Mouse (Mus musculus) neutrophil, adult 5-6 weeks (primary cell): ENCODE measurements around the gene Ephb1. TPM values are rescaled to one million over a fixed set of nuclear protein-coding genes. Genes with fewer than 3 reads are reported as not detected.

ENCODE experiments used
- ATAC-seq: fragments of 151-379, 151-347 bp; 2 replicates; pipeline ENCODE4 v1.8.0; 2017; ENCODE audit warnings: mild to moderate bottlenecking, moderate TSS enrichment; ENCODE audit not compliant: insufficient number of reproducible peaks, poor library complexity, low FRiP score, severe bottlenecking; ENCODE audit errors: extremely low read depth
- total RNA-seq: library from RNA; stranded (forward); fragments of 200-1000 nt; gene quantifications from 2 replicates; pipeline ENCODE4 v1.2.3, GENCODE M21; 2017

Ephb1 gene
- total RNA-seq = not detected in 2 replicates

DNA sequence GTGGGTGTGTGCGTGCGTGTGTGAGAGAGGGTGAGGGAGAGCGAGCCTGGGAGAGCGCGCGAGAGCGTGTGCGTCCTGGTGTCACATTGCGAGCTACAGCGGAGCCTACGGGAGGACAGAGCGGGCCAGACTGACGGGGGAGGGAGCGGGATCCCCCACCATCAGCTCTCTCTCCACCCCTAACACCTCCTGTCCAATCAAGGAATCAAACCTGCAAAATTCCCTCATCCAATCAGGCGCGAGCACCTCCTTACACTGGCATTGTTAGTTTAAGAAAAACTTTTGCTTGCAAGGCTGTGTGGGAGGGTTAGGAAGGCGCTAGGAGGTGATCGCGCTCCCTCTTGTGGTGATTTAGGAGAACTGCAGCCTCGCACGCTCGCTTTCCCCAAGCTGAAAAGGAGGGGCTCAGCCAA is at the start of gene Ephb1:
Ephb1 (minus strand) TSS at position 133 of the 413 bp plus-strand sequence.
- 0 out of 2 replicates have a peak, but pooled peaks have one; percentile 14 for ATAC-seq

DNA sequence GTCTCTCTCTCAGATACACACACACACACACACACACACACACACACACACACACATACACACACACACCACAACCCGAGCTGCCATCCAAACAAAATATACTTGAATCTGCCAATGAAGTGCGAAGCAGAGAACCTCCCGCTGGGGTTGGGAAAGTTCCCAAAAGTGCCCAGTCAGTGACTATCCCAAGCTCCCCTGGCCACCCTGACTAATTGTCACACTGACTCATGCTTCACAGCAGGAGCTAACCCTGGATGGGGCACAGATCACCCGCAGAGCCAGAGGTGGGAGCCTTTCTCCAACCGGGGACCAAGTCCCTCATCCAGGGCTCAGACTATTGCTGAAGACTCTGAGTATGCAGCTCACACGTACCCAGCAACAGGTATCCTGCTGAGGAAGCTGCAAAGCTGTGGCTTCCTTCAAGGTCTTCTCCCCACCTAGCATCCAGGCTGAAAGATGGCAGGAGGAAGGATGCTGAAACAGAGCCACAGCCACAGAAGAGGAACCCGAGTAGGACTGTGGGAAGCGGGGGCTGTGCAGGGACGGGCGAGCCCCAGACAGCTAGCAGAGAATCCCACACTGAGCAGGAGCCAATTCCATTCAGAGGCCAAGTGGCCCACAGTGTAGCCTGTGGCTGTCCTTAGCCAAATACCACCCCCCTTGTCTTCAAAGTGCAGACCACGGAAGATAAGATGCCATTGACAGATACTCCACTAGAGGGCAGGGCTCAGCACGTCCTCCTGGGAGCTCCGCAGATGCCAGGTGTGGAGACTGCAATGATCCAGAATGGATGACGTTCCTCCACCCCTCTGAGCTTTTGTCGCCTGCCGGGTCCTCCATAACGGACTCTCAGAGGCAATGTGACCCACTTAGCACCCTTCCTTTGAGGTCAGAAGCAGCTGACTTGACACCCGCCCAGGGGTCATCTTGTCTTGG is 48.9 kb upstream of the Ephb1 start:
- no peak for ATAC-seq

DNA sequence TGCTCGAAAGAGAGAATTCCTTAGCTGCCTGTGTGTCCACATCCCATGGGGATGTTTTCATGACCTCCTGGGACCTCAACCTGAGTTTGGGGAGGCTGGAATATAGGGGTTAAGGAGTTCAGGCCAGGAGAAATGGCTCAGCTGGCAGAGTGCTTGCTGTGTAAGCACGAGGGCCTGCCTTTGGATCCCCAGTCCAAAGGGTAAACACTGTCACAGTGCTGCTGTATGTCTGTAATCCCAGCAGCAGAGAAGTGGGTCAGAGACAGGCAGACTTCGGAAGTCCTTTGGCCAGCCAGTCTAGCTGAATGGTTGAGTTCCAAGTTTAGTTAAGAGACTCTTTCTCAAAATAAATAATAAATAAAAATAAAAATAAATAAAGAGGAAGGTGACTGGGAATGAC is 48.2 kb upstream of the Ephb1 start:
- no peak for ATAC-seq

DNA sequence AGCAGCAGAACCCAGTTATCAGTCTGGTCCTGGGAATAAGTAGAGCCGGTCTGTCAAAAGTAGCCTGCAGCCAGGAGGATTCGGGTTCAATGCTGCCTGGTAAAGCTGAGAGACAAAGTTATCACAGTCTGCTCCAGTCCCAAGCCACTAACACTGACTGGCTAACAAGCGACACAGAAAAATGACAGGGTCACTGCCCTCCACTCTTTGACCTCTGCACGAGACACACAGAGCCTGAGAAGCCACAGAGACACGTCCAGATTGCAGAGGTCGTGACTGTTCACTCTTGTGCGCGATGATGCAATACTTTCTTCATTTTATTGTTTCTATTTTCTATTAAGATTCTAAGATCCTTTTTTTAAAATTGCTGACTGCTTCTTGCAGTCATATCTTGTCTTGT is 33.8 kb upstream of the Ephb1 start:
- ATAC-seq = no peak

DNA sequence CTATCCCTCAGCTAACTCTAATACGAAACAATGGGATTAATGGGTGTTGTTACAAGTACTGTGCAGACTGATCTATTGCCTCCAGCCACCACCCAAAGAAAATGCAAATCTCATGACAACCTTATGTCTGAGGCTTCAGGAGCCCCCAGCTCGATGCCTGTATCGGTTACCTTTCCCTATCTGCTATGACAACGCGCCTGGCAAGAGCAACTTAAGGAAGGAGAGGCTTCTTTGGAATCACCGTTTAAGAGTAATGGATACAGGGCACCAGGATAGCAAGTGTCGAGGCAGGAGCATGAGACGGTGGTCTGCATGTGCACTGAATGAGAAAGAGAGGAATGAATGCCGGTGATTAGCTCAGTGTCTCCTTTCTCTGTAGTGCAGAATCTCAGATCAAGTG is 32.3 kb upstream of the Ephb1 start:
- ATAC-seq = no peak

DNA sequence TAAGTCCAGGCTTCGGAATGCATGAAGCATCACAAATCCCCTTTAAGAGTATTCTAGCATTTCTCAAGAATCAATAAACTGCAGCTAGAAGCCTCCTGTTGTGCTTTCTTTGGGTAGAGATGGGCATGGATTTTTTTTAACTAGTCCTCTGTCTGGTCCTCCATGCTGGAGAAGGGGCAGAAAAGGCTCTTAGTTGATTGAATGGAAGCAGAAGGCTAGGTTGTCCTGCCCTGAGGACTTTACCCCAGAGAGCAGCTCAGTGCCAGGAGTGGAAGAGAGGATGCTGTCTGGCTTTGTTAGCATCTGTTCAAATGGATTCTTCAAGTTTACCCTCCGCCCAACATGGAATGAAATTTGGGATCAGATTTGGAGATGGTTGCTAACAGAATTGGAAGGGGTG is 25.7 kb upstream of the Ephb1 start:
- ATAC-seq = no peak

DNA sequence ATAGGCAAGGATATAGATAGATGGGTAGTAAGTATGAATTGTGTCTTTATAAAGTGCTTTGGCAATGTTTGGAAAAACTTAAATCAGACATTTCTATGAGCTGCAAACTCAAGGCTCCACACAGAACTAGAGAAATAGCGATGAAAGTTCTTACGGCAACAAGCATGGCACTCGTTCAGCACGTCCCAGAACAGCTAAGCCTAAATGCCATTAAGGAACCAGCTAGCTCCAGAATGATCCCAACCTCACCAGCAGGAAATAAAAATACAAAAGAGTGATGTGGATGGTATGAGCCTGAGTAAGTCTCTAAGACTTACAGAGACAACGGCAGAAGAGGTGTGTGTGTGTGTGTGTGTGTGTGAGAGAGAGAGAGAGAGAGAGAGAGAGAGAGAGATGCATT is 20.2 kb upstream of the Ephb1 start:
- no peak for ATAC-seq

DNA sequence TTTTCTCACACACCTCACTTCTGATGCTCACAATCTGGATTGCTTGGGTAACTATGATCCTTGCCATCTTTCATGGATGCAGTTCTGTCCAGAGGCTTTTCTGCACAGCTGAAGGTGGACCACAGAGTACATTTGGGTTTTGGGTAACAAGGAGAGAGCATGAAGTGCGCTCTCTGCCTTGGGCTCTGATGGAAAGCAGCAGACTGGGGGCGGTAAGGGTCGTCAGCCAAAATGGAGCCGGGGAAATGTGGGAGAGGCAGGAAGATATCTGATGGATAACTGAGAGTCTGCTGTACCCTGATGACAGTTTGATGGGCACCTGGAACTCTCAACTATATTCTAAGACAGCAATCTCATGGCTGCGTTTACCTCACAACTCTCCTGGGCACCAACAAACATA is 19.4 kb upstream of the Ephb1 start:
- ATAC-seq = no peak

DNA sequence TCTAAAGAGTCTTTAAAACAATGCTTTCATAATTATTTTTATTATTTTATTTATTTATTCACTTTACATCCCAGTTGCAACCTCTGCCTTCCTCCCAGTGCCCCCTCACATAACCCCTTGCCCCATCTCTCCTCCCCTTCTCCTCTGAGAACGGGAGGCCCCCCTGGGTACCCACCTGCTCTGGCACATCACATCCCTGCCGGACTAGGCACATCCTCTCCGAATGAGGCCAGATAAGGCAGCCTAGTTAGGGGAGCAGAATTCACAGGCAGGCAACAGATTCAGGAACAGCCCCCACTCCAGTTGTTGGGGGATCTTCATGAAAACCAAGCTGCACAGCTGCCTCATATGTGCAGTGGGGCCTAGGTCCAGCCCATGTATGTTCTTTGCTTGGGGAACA is 17.4 kb upstream of the Ephb1 start:
- no peak for ATAC-seq

DNA sequence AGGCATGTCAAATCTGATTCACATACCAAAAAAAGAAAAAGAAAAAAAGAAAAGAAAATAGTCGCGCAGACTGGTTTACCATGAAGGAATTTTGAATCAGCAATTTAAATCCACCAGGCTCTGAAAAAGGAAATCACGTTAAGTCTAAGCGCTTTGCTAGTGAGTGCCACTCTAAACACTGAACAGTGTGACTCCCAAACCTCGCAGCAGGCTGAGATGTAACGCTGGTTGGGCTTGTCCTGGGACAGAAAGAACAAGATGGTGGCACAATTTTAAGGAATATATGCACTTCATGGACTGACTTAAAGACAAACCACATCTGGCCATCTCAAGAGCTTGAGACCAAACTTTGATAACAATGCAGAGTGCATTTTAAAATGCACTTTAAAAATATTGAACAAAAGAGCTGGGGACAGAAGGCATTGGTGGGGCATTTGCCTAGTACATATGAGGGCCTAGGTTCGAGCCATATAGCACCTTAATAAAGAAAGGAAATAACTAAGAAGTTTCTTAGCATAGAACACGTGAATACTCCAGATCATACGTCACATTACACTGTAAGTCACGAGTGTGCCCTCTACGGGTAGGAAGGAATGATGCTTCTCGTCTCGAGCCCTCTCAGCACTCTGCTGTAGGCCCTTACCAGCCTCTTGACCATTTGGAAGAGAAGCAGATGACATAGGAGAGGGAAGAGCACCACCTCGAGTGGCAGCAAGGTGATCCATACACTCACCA is 16.7 kb upstream of the Ephb1 start:
- ATAC-seq = no peak

DNA sequence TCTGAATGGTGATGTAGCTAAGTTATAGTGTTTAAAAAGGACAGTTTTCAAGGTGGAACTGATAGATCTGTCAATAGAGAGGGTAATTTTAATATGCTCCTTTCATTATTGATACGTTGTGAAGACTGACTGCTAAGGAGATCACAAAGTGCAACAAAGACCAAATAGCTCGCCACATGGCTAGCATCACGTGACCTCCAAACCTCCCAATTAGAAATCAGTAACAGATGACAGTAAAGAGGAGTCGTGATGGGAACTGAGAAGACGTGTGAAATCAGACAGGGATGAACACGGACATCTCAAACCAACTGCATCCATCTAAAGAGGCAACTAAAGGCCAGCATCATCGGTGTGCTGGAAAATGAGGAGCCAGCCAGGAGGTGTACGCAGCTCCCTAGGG is 15.6 kb upstream of the Ephb1 start:
- ATAC-seq = no peak

DNA sequence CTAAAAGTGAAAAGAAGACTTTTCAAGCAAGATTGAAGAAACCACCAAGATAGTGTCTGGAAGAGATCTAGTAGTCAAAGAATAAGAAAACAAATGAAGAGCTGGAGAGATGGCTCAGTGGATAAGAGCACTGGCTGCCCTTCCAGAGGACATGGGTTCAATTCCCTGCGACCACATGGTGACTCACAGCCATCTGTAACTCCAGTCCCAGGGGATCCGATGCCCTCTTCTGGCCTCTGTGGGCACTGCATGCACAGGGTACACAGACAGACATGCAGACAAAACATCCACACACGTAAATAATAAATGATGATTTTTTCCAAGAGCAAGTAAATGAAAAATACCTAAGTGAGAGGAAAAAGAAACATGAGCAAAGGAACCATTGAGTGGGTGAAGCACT is 14.6 kb upstream of the Ephb1 start:
- no peak for ATAC-seq

DNA sequence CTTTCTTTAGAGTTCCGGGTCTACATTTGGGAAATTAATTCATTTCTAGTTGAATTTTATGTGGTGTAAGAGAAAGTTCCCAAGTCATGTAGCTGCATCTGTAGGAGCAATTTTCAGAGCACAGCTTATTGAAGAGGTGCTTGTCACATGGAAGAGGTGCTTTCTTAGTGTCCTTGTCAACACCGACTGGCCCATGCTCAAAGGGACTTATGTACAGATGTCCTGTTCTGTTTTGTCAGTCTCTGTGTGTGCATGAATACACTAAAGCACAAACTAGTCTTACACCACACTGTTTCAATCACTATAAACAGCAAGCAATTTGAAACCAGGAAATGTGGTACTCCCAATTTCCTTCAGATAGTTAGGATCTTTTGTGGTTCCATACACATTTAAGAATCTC is 13.3 kb upstream of the Ephb1 start:
- no peak for ATAC-seq

DNA sequence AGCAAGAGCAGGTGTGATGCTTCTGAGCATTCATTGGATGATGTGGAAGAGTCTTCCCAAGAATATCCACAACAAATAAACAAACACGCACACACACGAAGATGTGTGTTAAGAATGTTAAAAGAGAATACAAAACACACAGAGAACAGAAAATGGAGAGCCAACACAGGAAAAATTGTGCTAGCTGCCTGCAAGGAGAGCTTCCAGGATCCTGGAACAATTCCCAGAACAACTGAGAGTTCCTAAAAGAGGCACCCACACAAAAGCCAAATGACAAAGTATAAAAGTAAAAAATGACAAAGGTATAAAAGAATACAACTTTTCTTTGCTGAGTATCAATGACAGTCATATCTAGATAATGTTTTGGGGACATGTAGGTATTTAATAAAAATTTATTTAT is 11.0 kb upstream of the Ephb1 start:
- ATAC-seq = no peak

DNA sequence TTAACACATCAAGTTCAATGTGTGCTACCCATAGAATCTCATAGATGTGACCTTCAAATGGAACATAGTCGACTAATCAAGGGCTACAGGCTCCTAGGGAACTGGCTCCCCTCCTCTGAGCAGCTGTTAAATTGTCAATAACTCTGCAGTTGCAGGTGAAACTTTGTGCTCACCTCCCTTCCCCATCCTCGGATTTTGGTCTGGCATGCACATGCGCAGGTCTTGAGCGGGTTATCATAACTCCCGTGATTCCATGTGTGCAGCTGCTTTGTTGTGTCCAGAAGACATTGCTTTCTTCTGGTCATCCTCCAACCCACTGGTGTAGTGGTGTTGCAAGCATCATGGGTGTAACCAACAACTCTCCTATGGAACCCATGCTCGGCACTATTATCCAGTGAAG is 4.8 kb upstream of the Ephb1 start:
- ATAC-seq = no peak

DNA sequence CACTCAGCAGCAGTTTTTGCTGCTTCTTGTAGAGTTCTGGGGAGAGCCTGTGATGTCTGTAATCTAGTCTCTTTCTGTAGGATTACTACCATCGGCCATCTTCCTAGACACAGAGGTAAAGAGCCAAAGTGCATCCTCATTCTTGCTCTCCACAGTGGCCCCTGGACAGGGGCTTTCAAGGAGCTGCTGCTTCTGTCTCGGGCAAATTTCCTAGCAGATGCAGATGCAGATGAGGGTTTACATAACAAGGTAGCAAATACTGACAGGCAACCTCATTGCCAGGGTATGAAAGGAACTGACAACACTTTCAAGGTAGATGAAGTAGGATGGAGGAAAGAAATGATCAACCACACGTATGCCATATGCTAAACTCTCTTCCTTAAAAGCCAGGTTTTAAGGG is 4.2 kb upstream of the Ephb1 start:
- no peak for ATAC-seq

DNA sequence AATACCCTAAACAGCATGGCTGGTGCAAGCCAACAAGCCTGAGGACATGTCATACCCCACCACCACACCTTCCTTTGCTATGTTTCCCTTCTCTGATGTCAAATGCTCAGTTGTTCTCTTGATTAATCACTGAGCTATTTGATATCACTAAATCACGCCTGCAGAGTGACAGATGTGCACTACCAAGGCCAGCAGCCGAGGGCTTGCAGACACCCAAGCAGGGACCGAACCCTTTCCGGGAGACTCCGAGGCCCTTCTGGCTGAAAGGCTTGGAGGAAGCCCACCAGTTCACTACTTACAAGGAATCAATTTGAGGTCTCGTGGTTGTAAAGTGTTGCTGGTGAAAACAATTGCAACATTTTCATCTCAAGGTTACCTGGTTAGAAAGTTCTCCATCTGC is 3.5 kb upstream of the Ephb1 start:
- ATAC-seq = no peak

DNA sequence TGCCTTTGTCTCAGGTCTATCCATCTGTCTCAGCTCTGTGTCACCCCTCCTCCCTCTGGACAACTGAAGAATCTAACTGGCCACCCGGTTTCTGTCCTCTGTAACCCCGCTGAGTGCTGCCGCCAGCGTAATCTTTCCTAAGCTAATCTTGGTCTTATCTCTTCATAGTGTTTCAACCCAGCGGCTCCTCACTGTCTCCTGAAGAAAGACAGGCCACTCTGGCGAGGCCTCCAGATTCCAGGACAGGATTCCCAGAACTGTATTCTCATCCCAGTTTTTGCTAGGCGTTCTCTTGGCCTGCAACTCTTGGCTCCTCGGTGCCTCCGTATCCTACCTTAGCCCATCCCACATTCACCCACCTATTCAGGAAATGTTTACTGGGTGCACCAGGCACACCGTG is 2.0 kb upstream of the Ephb1 start:
- ATAC-seq = no peak

DNA sequence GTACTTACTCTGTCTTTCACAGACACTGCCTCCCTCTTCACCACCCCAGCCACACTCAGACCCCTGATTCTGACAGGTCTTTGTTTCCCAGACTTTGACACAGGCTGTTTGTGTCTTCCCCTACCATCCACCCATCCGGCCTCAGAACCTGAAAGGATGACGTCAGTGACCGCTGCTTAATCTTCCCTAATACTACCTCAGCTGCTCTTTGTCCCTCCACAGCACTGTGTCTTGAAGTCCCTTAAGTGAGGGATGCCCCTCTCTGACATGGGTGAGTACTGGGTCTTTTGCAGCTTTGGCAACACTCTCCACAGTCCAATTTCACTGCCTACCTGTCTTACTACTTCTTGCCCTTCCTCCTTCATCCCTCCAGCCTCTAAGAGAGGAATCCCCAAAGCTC is 1.2 kb upstream of the Ephb1 start:
- no peak for ATAC-seq
